In genomic region chr1:193272137-193272915, GRCm38 (mm10) we compare ENCODE assay signal across 8 mouse cellular contexts. TPM values are rescaled to one million over a fixed set of nuclear protein-coding genes. Genes with fewer than 3 reads are reported as not detected.
DNase-seq lines count a peak whose midpoint lies in the region; ATAC-seq and TF ChIP-seq lines count a peak whose summit lies in the region.

No protein-coding gene starts in this region.

- no peak for TF ChIP-seq POLR2A in testis, adult 2 months (IDR thresholded peaks at IDR 0.05; ENCODE audit: control insufficient read depth, low read depth, low read length)

- H3K9ac ChIP-seq in heart, embryonic 12.5 days: peak overlapping the region; percentile 85

- no peak for TF ChIP-seq CTCF in testis, adult 2 months (IDR thresholded peaks at IDR 0.05; ENCODE audit: control insufficient read depth, insufficient read depth, insufficient replicate concordance, low read depth, low read length)

- H3K36me3 ChIP-seq in testis, adult 2 months (ENCODE audit: control insufficient read depth, insufficient read depth, low read length): no peaks in the 10 kb centered on the region
- H3K36me3 ChIP-seq in heart, embryonic 12.5 days: no peaks in the 10 kb centered on the region

- 11% methylated on average over 24 of the region's 24 CpGs for WGBS in heart, embryonic 12.5 days

- peak overlapping the region; percentile 76 for H3K4me3 ChIP-seq in testis, adult 2 months (ENCODE audit: control insufficient read depth, low read depth, low read length)
- peak overlapping the region; percentile 53 for H3K4me3 ChIP-seq in heart, embryonic 12.5 days

- H3K9me3 ChIP-seq in heart, embryonic 12.5 days (replicated peaks): no peaks in the 10 kb centered on the region

- no peaks in the 10 kb centered on the region for H3K27me3 ChIP-seq in testis, adult 2 months (ENCODE audit: control insufficient read depth, insufficient read depth, low read length)
- H3K27me3 ChIP-seq in heart, embryonic 12.5 days (replicated peaks): no peaks in the 10 kb centered on the region

- peak overlapping the region; percentile 76 for H3K4me2 ChIP-seq in heart, embryonic 12.5 days

- peak; percentile 52 for ATAC-seq in heart, embryonic 12.5 days (ENCODE audit: insufficient number of reproducible peaks, low FRiP score)

- H3K27ac ChIP-seq in testis, adult 2 months (ENCODE audit: control insufficient read depth, insufficient read depth, low read depth, low read length): peak overlapping the region; percentile 87
- peak overlapping the region; percentile 94 for H3K27ac ChIP-seq in heart, embryonic 12.5 days (ENCODE audit: poor library complexity, severe bottlenecking)

- H3K4me1 ChIP-seq in testis, adult 2 months (ENCODE audit: control insufficient read depth, insufficient read depth, low read length): peaks cover 9% of the 10 kb centered on the region
- peaks cover 16% of the 10 kb centered on the region for H3K4me1 ChIP-seq in heart, embryonic 12.5 days (replicated peaks)

- DNase-seq in testis, postnatal 14 days (ENCODE audit: low spot score): no peak
- DNase-seq in embryo, embryonic 10 days (ENCODE audit: low spot score): peak; percentile 63
- DNase-seq in kidney, postnatal 10 days: peak; percentile 59
- DNase-seq in lung, postnatal 10 days: peak; percentile 32
- peak; percentile 5 for DNase-seq in retina, postnatal 7 days (ENCODE audit: low read depth, low spot score)
- DNase-seq in Muller cell, postnatal 12 days (ENCODE audit: inconsistent ontology term): no peak

RNA-seq across cellular contexts. Expression of gene G0s2, which starts 0.7 kb away (rescaled TPM):
- polyA plus RNA-seq in testis, adult 2 months (2012; rRNA removed): 8.5 and 9.5 TPM in 2 replicates
- polyA plus RNA-seq in heart, embryonic 12.5 days (2016; fragmentation: Nextera tagmentation; extraction: Ambion mirVana): 36.5 and 38.2 TPM in 2 replicates

RNA-seq across cellular contexts. Expression of gene Hsd11b1, which starts 8.5 kb away (rescaled TPM):
- polyA plus RNA-seq in testis, adult 2 months (2012; rRNA removed): 0.67 and 1.8 TPM in 2 replicates
- 1.5 TPM in 2 replicates for polyA plus RNA-seq in heart, embryonic 12.5 days (2016; fragmentation: Nextera tagmentation; extraction: Ambion mirVana)

Comparison
In these comparisons a context has a peak if more than half of its experiments do, and no peak if none do; other contexts are left out.
1. DNase-seq: peak in embryo, embryonic 10 days (single experiment), kidney, postnatal 10 days (single experiment), lung, postnatal 10 days (single experiment) and retina, postnatal 7 days (single experiment); none in testis, postnatal 14 days (single experiment) and Muller cell, postnatal 12 days (single experiment).